Mouse (Mus musculus) gastrocnemius, adult 2 months (tissue): Measurements from ENCODE around the gene Unc13a. TPM values are rescaled to one million over a fixed set of nuclear protein-coding genes. Genes with fewer than 3 reads are reported as not detected.

Source experiments
- DNase-seq: peaks from one replicate; pipeline ENCODE4 v3.0.0; 2022
- H3K27ac ChIP-seq: fragments of 200-600 bp; 2 replicates; pipeline ENCODE4 v1.8.1; 2022; ENCODE audit warnings: mild to moderate bottlenecking
- H3K4me3 ChIP-seq: fragments of 200-600 bp; 2 replicates; pipeline ENCODE4 v1.8.1; 2022; ENCODE audit warnings: mild to moderate bottlenecking, moderate library complexity
- CTCF ChIP-seq: fragments of 200-600 bp; IDR thresholded peaks from 2 replicates; pipeline ENCODE4 v1.8.1; 2022; ENCODE audit warnings: antibody characterized with exemption, mild to moderate bottlenecking, moderate library complexity
- intact Hi-C: fragments of 180-260 bp; cut with DNase I; formaldehyde crosslinking; loops from one replicate; pipeline ENCODE4 v1.15.1; 2025
- total RNA-seq, 2 experiments: library from RNA; stranded (reverse); gene quantifications; 2 replicates each; pipeline ENCODE4 v1.2.3; 2021

The Unc13a gene
- total RNA-seq, 2 experiments from 2014 or later = not detected

DNA sequence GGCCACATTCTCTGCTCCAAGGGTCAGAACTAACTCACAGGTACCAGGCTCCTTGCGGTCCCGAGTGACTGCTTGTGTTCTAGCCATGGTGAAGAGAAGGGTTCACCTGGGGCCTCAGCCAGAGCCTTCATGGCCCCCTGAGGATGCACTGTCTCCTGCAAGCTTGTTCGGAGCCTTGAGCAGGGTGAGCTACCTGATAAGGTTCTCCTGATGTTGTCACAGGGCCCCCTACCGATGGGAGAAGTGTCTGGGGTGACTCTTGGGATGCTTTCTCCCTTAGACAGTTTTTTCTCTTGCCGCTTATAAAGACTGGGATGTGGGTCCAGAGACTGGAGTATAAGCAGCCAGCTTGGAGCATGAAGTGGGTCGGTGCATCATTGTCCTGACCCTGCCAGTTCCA lies 75.2 kb downstream of the Unc13a start:
- no peak for DNase-seq
- no peak overlapping the region; the same call in 1 of the 2 replicates for H3K27ac ChIP-seq
- intact Hi-C loops = loop anchor here (1.0 to 5.0 kb wide), 2 partner anchors 35 to 66 kb away; no protein-coding TSS in a partner anchor
- no peak overlapping the region for H3K4me3 ChIP-seq
- TF ChIP-seq CTCF = no peak

- intact Hi-C loops = loop anchor here (1.0 to 5.0 kb wide), 2 partner anchors 35 to 66 kb away; no protein-coding TSS in a partner anchor
- no peak overlapping the region; the same call in 1 of the 2 replicates for H3K4me3 ChIP-seq
- no peak overlapping the region; the same call in 1 of the 2 replicates for H3K27ac ChIP-seq
- DNase-seq = peak; percentile 93
- TF ChIP-seq CTCF = no peak
These were observed 75.7 kb downstream of the Unc13a start for GRCm38 (mm10) chr8:71595862-71596261.

- Histone ChIP-seq H3K27ac (no peak overlapping the region), H3K4me3 (no peak overlapping the region)
- no peak for DNase-seq
- no peak for TF ChIP-seq CTCF
- intact Hi-C loops = no loop called here
These were observed 77.2 kb downstream of the Unc13a start for GRCm38 (mm10) chr8:71594324-71594722.

GRCm38 (mm10) chr8:71593556-71594323 lies 77.8 kb downstream of the Unc13a start:
- Histone ChIP-seq H3K4me3 (no peak overlapping the region), H3K27ac (peak overlapping the region; percentile 98)
- no peak for DNase-seq
- intact Hi-C loops = loop anchor here (2.0 kb wide), 1 partner anchor 35 kb away; no protein-coding TSS in a partner anchor
- TF ChIP-seq CTCF = no peak

GRCm38 (mm10) chr8:71592374-71593170 lies 79.0 kb downstream of the Unc13a start:
- DNase-seq = peak; percentile 92
- intact Hi-C loops = loop anchor here (2.0 kb wide), 1 partner anchor 36 kb away; no protein-coding TSS in a partner anchor
- TF ChIP-seq CTCF = no peak
- Histone ChIP-seq H3K27ac (peak overlapping the region; percentile 98), H3K4me3 (peak overlapping the region; percentile 76)

GRCm38 (mm10) chr8:71591471-71592373 lies 79.8 kb downstream of the Unc13a start, which contains the start of gene Pgls:
TSS of gene Pgls (plus strand) at chr8:71592176.
- no peak for TF ChIP-seq CTCF
- peak within 1 kb of the TSS; percentile 76 for H3K4me3 ChIP-seq
- intact Hi-C loops = loop anchor here (2.0 kb wide), 1 partner anchor 37 kb away; no protein-coding TSS in a partner anchor
- DNase-seq = peak; percentile 98
- peak within 1 kb of the TSS; percentile 98 for H3K27ac ChIP-seq

GRCm38 (mm10) chr8:71591017-71591416 lies 80.5 kb downstream of the Unc13a start:
- no peak for DNase-seq
- intact Hi-C loops = no loop called here
- TF ChIP-seq CTCF = no peak
- H3K27ac ChIP-seq = peak overlapping the region; percentile 98
- H3K4me3 ChIP-seq = peak overlapping the region; percentile 76

DNA sequence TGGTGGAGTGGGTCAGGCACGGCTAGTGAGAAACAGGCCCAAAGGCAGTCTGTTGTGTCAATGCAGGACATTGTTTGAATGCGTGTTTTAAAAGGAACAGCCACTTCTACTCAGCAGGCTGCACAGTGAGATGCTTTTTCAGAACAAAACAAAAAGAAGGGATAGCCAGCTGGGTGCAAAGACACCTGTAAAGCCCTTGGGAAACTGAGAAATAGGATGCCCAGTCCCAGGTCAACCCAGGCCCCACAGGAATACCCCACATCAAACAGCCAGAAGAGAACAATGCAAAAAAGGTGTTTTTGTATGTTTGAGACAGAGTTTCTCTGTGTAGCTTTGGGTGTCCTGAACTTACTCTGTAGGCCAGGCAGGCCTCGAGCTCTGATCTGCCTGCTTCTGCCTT lies 82.8 kb downstream of the Unc13a start:
- no peak for TF ChIP-seq CTCF
- intact Hi-C loops = no loop called here

DNA sequence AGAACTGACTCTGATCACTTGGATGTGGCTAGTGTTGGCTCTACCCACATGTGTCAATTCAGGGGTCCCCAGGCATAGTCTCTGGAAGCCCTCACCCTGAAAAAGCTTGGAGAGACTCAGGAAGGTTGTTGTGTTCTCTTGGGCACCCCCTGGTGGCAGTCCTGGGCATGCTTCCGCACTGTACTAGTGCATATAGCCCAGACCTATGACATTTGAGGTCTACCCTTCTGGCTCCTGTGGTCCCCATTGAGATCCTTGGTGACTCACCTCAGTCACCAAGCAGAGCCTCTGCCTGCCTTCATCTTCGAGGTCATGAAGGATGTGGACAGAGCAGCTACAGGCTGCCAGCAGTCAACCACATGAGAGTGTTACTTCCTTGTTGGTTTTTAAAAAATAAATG lies 84.7 kb downstream of the Unc13a start:
- H3K27ac ChIP-seq = no peak overlapping the region
- TF ChIP-seq CTCF = peak; percentile 67
- no peak overlapping the region for H3K4me3 ChIP-seq
- peak; percentile 56 for DNase-seq
- intact Hi-C loops = no loop called here

More for the DNA sequence above, 82.8 kb downstream of the Unc13a start:
- H3K4me3 ChIP-seq = no peak overlapping the region
- DNase-seq = no peak
- no peak overlapping the region for H3K27ac ChIP-seq

GRCm38 (mm10) chr8:71580201-71580600 lies 91.4 kb downstream of the Unc13a start:
- H3K27ac ChIP-seq = peak overlapping the region; percentile 73; the same call in 1 of the 2 replicates
- no peak for TF ChIP-seq CTCF
- intact Hi-C loops = no loop called here
- no peak overlapping the region for H3K4me3 ChIP-seq
- no peak for DNase-seq

DNA sequence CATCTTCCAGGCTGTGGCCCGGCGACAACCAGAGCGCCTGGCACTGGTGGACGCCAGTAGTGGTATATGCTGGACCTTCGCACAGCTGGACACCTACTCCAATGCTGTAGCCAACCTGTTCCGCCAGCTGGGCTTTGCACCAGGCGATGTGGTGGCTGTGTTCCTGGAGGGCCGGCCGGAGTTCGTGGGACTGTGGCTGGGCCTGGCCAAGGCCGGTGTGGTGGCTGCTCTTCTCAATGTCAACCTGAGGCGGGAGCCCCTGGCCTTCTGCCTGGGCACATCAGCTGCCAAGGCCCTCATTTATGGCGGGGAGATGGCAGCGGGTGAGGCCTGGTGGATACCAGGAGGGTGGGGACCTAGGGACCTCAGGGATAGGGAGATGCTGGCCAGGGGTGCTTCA lies 92.1 kb downstream of the Unc13a start:
- DNase-seq = peak; percentile 90

DNA sequence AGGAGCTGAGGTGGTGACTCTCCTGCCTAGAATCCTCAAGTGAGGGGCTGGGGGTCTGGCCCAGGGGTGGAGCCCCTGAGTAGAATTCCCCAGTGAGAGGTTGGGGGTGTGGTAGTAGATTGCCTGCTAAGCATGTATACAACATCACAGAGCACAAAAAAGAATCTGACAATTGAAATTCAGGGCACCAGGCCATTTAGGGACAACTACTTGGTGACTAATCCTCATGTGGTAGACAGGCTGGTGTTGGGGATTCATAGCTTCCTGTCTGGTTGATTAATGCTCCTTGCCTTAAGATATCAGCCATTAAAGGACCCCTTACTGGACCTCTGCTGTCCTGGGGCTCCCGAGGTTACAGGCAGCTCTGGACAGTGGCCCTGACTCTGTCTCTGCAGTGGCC lies 92.5 kb downstream of the Unc13a start:
- no peak for DNase-seq
- Histone ChIP-seq H3K27ac (peak overlapping the region; percentile 73), H3K4me3 (peak overlapping the region; percentile 13; the same call in 1 of the 2 replicates)
- no peak for TF ChIP-seq CTCF
- intact Hi-C loops = no loop called here

More for the DNA sequence above, 92.1 kb downstream of the Unc13a start:
- peak overlapping the region; percentile 73 for H3K27ac ChIP-seq
- no peak for TF ChIP-seq CTCF
- intact Hi-C loops = no loop called here
- peak overlapping the region; percentile 13; the same call in 1 of the 2 replicates for H3K4me3 ChIP-seq
